Mouse (Mus musculus): ENCODE results near the gene Ccr6.

Gene Ccr6

GRCm38 (mm10) chr17:8233618-8234214, 2.1 kb upstream of the Ccr6 start:
- DNase-seq (ENCODE audit: inconsistent age in 2 of 2, low spot score in 1 of 2) = peak in 1 of 2 experiments; percentile 45

DNA sequence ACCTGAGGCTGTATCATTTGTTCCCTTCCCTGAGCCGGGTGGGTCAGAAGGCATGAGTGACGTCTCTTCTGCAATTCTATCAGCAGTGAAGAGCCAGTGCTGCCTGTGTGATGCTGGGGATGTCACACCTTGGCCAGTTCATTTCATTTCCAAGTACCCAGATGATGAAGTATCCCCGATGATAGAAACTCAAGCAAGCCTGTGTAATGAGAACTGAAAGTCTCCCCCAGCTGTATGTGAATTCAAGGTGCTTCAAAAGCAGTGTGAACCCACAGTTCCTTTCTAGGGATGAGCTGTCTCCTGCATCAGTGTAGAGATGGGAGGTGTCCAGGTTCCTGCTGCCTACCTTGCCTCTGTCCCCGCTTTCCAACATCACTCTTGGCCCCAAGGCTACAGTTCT, 1.3 kb upstream of the Ccr6 start:
- no peak for DNase-seq (ENCODE audit: inconsistent age in 2 of 2, low spot score in 1 of 2)

- peak in 1 of 2 experiments; percentile 28 for DNase-seq (ENCODE audit: inconsistent age in 2 of 2, low spot score in 1 of 2)
These were observed 2.3 kb downstream of the Ccr6 start for GRCm38 (mm10) chr17:8238012-8238710.

- DNase-seq (ENCODE audit: inconsistent age in 2 of 2, low spot score in 1 of 2) = no peak
These were observed 3.7 kb downstream of the Ccr6 start for GRCm38 (mm10) chr17:8239561-8239960.

GRCm38 (mm10) chr17:8240517-8240916, 4.7 kb downstream of the Ccr6 start:
- no peak for DNase-seq (ENCODE audit: inconsistent age in 2 of 2, low spot score in 1 of 2)

DNA sequence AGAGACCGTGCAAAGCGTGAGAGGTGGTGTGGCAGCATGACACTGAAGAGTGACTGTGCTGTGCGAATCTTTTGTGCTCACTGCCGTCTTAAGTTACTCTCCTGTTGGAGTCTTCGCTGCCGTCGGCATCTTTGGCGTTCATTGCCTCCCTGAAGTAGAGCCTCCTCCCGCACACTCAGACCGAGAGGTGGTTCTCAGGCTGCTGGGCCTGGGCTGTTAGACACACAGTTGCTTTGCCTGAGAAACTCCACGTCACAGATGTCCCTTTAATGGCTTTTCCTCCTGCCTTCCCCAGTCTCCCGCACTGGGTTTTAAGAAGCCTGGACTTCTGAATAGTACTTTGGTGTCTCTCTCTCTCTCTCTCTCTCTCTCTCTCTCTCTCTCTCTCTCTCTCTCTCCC, 5.8 kb downstream of the Ccr6 start:
- DNase-seq (ENCODE audit: inconsistent age in 2 of 2, low spot score in 1 of 2) = no peak

GRCm38 (mm10) chr17:8242186-8242585, 6.3 kb downstream of the Ccr6 start:
- DNase-seq (ENCODE audit: inconsistent age in 2 of 2, low spot score in 1 of 2) = no peak

DNA sequence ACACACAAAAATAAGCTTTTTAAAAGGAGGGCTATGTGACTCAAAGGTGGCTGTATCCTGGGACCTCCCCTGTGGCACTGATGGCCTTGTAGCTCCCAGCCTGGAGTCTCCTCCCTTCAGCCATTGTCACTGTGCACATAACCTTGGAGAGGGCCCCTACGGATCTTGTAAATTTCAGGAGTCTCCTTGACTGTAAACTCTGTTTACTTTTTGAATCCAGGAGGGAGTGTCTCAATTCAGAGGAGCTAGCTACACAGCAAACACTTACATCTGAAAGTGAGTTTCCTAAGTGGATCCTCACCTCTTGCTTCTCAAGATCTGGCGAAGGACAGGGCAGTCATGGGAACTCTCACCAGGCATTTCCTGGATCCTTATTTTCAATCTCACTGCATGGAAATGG, 8.3 kb downstream of the Ccr6 start:
- no peak for DNase-seq (ENCODE audit: inconsistent age in 2 of 2, low spot score in 1 of 2)

DNA sequence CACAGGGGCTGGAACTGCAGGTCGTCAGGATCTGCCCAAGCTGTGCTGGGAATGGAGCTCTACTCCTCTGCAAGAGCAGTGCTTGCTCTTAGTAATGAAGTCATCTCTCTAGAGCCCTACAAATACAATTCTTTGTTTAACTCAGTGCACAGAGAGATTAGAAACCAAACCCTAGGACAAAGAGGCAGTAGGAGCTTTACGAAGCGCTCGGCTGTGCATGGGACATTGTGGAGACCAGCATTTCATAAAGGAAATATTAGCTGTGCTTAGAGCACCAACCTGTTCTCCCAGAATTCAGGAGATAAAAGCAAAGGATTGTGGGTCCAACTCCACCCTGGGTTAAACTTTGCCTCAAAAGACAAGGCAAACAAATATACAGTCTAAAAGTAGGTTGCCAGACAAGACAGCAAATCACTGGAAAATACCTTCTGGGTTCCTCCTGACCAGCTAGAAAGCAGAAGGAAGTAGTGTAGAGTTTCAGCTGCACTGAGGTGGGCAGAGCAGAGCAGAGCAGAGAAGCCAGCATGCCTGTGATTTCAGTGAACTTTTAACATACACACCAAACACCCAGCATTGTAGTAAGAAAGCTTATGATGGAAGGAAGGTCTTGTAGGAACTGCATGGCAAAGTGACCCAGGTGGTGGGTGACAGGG, 10.4 kb downstream of the Ccr6 start:
- DNase-seq (ENCODE audit: inconsistent age in 2 of 2, low spot score in 1 of 2) = no peak

GRCm38 (mm10) chr17:8251704-8252103, 15.9 kb downstream of the Ccr6 start:
- no peak for DNase-seq (ENCODE audit: inconsistent age in 2 of 2, low spot score in 1 of 2)

GRCm38 (mm10) chr17:8254268-8254667, 18.4 kb downstream of the Ccr6 start:
- no peak for DNase-seq (ENCODE audit: inconsistent age in 2 of 2, low spot score in 1 of 2)

DNA sequence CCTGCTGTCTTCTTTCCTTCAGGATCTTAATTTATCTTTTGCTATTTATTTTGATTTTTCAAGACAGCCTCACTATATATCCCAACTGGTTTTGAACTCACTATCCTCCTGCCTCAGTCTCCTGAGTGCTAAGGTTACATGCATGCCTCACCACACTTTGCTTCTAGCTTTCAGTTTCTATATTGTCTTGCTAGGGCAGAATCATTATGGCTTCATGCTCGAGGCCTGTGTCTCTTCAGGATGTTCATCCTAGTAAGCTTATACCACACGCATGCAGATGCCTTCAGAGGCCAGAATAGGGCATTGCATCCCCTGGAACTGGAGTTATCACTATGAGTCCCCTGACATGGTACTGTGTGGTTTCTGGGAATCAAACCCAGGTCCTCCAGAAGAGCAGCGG, 19.1 kb downstream of the Ccr6 start:
- DNase-seq (ENCODE audit: inconsistent age in 2 of 2, low spot score in 1 of 2) = no peak

DNA sequence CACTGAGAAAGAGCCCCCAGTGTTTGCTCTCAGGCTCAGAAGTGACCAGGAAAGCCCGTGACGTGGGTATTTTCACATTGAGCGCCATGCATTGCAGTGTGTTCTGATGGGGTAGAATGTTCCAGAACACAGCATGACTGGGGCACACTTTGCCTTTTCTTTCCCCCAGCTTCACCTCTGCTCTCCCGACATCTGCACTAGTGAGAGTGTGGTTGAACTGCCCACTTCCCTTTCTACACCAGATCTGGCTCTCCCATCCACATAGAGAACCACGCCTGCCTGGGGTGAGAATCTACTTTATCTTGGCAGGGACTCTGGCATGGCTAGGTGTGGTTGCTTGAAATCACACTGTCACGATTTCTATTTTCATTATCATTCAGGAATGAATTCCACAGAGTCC, 19.7 kb downstream of the Ccr6 start:
- DNase-seq (ENCODE audit: inconsistent age in 2 of 2, low spot score in 1 of 2) = no peak

DNA sequence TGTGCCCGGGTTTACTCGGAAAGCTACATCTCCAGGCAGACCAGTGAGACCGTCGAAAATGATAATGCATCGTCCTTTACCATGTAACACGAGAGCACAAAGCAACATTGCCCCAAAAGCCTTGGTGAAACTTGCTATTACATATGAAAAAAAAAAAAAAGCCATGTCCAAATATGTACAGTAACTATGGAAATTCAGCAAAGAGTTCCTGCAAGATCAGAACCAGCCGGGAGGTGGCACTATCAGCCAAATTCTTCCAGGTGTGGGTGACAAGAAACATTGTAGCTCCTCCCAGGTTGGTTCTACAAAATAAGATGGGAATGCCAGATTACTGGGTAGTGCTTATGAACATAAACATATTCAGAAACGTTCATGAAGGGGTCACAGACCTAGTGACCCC, 21.1 kb downstream of the Ccr6 start:
- no peak for DNase-seq (ENCODE audit: inconsistent age in 2 of 2, low spot score in 1 of 2)

DNA sequence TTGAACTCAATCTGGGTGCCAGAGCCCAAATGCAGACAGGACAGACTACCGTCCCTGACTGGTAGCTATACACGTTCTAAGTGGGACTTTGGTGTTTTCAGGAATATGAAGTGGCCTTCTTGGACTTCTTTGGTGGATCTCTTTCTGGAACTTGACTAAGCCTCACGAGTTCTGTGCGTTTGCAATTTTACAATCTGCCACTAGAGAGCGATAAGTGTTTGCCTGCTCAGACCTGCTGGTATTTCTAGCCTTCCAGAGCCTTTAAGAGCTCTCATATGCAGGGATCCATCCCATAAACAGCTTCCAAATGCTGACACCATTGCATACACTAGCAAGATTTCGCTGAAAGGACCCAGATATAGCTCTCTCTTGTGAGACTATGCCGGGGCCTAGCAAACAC, 28.8 kb downstream of the Ccr6 start:
- DNase-seq (ENCODE audit: inconsistent age in 2 of 2, low spot score in 1 of 2) = peak; percentile 52 to 89

DNA sequence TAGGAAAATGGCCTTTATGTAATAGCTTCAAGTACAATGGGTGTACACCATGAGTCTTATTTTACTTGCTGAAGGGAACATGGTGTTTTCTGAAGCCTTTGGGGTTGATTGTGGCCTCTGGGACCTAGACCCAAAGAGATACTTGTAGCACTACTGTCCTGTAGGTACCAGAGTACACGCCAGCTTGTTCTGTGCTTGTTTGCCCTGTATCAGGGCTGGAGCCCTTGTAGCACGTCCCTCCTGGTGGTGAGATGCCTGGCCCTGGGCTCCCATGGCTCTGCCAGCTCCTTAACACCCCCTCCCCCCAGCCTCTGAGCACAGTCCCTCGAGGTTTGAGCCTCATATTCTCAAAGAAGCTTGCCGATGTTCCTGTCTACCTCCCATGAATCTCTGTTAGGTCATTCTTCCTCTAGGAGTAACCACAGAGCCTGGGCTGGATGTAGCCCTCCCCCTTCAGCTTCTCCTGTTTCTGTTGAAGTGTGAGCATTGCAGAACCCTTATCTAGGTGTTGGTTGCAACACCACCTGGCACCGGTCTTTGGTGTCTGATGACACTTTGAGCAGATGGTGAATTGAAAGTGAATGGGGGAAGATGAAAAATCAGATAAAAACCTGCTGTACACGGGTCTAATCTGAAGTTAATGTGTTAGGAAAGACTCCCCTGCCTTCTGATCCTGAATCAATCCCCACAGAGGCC, 36.4 kb downstream of the Ccr6 start:
- no peak for DNase-seq (ENCODE audit: inconsistent age in 2 of 2, low spot score in 1 of 2)

- DNase-seq (ENCODE audit: inconsistent age in 2 of 2, low spot score in 1 of 2) = no peak
These were observed 37.1 kb downstream of the Ccr6 start for GRCm38 (mm10) chr17:8272951-8273350.

DNA sequence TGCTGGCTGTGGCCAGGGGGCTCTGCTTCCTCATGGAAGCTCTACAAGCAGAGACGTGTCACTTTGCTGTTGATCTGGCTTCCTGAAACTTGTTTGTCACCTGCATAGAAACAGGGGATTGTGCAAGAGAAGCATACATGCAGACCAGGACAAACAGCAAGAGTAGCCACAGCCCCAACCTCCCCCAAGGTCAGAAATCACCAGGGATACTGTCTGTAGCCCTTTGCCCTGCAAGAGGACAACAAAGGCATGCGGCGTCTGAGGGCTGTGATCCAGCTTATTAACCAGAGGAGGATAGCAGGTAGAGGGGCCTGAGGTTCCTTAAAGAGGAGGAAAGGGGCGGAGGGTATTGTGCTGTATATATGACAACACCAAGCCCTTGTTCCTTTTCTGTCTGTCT, 40.2 kb downstream of the Ccr6 start:
- DNase-seq (ENCODE audit: inconsistent age in 2 of 2, low spot score in 1 of 2) = no peak

- no peak for DNase-seq (ENCODE audit: inconsistent age in 2 of 2, low spot score in 1 of 2)
These were observed 40.8 kb downstream of the Ccr6 start for GRCm38 (mm10) chr17:8276680-8277079.

DNA sequence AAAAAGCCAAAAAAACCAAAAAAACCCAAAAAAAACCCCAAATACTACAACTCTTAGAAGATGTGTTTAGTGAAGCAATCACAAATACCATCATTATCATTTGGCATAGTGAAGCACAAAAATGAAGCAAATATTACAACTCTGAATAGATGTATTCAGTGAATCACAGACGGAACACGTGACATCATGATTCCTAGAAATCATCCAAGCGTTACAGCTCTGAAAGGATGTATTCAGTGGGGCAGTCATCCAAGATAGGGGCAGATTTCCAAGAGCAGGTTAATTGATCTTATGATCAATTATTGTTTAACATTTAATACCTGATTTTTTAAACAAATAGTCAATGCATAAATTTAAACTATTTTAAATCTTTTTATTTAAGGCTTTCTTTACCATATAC, 41.4 kb downstream of the Ccr6 start:
- no peak for DNase-seq (ENCODE audit: inconsistent age in 2 of 2, low spot score in 1 of 2)

GRCm38 (mm10) chr17:8278356-8278755, 42.5 kb downstream of the Ccr6 start:
- no peak for DNase-seq (ENCODE audit: inconsistent age in 2 of 2, low spot score in 1 of 2)

Measured in adrenal gland, adult (tissue).